Mouse (Mus musculus): Measurements from ENCODE around the gene Nudt5. TPM values are rescaled to one million over a fixed set of nuclear protein-coding genes. Genes with fewer than 3 reads are reported as not detected.
A peak's percentile ranks its signal among the peaks of the same experiment; 100 is the strongest.

Nudt5 gene
- total RNA-seq, 2 experiments from 2014 or later: 3.4 to 4.6 TPM

- intact Hi-C loops (cut with DNase I): no loop called here
- DNase-seq: no peak
These were observed 7.0 kb downstream of the Nudt5 start for GRCm38 (mm10) chr2:5851866-5852265.

GRCm38 (mm10) chr2:5862834-5863233 lies 18.0 kb downstream of the Nudt5 start, which contains the start of gene Gm13199:
TSS of gene Gm13199 (minus strand) at chr2:5862934.
- intact Hi-C loops (cut with DNase I): no loop called here
- no peak for DNase-seq

GRCm38 (mm10) chr2:5867681-5868080 lies 22.9 kb downstream of the Nudt5 start:
- DNase-seq: no peak
- intact Hi-C loops (cut with DNase I): no loop called here

GRCm38 (mm10) chr2:5869746-5870145 lies 24.9 kb downstream of the Nudt5 start:
- intact Hi-C loops (cut with DNase I): no loop called here
- no peak for DNase-seq

- intact Hi-C loops (cut with DNase I): no loop called here
- DNase-seq: no peak
These were observed 32.6 kb downstream of the Nudt5 start for GRCm38 (mm10) chr2:5877446-5877845.

- no peak for DNase-seq
- intact Hi-C loops (cut with DNase I): no loop called here
These were observed 44.0 kb downstream of the Nudt5 start for GRCm38 (mm10) chr2:5888865-5889264.

- intact Hi-C loops (cut with DNase I): no loop called here
- DNase-seq: no peak
These were observed 44.6 kb downstream of the Nudt5 start for GRCm38 (mm10) chr2:5889412-5889811.

GRCm38 (mm10) chr2:5894296-5894695 lies 49.5 kb downstream of the Nudt5 start:
- DNase-seq: no peak
- intact Hi-C loops (cut with DNase I): no loop called here

GRCm38 (mm10) chr2:5894843-5895570 lies 50.2 kb downstream of the Nudt5 start, which contains the start of gene Sec61a2:
TSS of gene Sec61a2 (minus strand) at chr2:5895432.
- intact Hi-C loops (cut with DNase I): no loop called here
- peak; percentile 99 to 100 for DNase-seq

- no peak for DNase-seq
- intact Hi-C loops (cut with DNase I): no loop called here
These were observed 55.3 kb downstream of the Nudt5 start for GRCm38 (mm10) chr2:5900145-5900544.

- DNase-seq: no peak
- intact Hi-C loops (cut with DNase I): no loop called here
These were observed 61.3 kb downstream of the Nudt5 start for GRCm38 (mm10) chr2:5906092-5906491.

GRCm38 (mm10) chr2:5906625-5907024 lies 61.8 kb downstream of the Nudt5 start:
- intact Hi-C loops (cut with DNase I): no loop called here
- DNase-seq: no peak

- intact Hi-C loops (cut with DNase I): no loop called here
- DNase-seq: no peak
These were observed 66.6 kb downstream of the Nudt5 start for GRCm38 (mm10) chr2:5911282-5911965.

Other genes with a start within 250 kb of the Nudt5 start
- 1 to 10 TPM in 1 of 2 experiments, under 1 TPM in 1; 0.96 to 2.0 TPM for gene Camk1d, start 130.5 kb upstream of the Nudt5 start, total RNA-seq (2021)
- gene Cdc123, start 145 bp downstream of the Nudt5 start, total RNA-seq (2021): 10 to 100 TPM; 65.9 to 75.8 TPM
- gene Gm13199, start 17.9 kb downstream of the Nudt5 start, total RNA-seq (2021): not detected
- 10 to 100 TPM; 29.7 to 31.2 TPM for gene Sec61a2, start 50.4 kb downstream of the Nudt5 start, total RNA-seq (2021)
- 1 to 10 TPM; 1.3 to 4.6 TPM for gene Dhtkd1, start 97.8 kb downstream of the Nudt5 start, total RNA-seq (2021)
- gene Upf2, start 106.5 kb downstream of the Nudt5 start, total RNA-seq (2021): 10 to 100 TPM; 18.1 to 19.7 TPM

Data from gastrocnemius, postnatal 36 days (tissue).